In the genomic region with DNA sequence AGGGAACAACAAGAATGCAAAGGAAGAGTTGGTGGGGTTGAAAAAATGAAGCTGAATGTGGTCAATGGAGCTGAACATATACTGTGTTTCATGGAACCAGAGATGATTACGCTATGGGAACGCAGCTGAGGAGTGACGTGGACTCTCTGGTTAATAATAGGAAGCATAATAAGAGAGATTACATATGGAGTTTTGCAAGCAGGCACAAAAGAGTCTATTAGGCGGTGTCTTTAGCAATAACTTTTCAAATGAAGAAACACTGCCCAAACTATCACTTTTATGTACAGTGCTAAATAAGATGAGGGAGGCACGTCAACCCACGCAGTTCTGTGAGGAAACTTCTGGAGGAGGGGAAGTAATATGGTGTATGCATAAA, we compare ENCODE assay signal across 25 mouse cellular contexts.
DNase-seq lines count a peak whose midpoint lies in the region; ATAC-seq lines count a peak whose summit lies in the region.
"Had no signal": no experiment of that assay in that cellular context is flagged by ENCODE, and none has a peak within 500 bp of the region (broad histone marks: within the 10 kb centered on the region; RNA-seq: fewer than 3 reads in every experiment).

No protein-coding gene starts in this region.

- 91% methylated on average over 6 of the region's 6 CpGs for WGBS in intestine, embryonic 14.5 days
- WGBS in intestine, embryonic 15.5 days = 90% methylated on average over 6 of the region's 6 CpGs
- 80% methylated on average over 6 of the region's 6 CpGs for WGBS in liver, embryonic 12.5 days (ENCODE audit: insufficient replicate concordance)

- no peaks in the 10 kb centered on the region for H3K36me3 ChIP-seq in intestine, embryonic 14.5 days (ENCODE audit: control insufficient read depth, insufficient read depth, low read length)
- H3K36me3 ChIP-seq in intestine, embryonic 15.5 days = no peaks in the 10 kb centered on the region
- no peaks in the 10 kb centered on the region for H3K36me3 ChIP-seq in liver, embryonic 12.5 days
- H3K36me3 ChIP-seq: embryonic facial prominence, embryonic 10.5 days; forebrain, embryonic 12.5 days; limb, embryonic 15.5 days; liver, embryonic 15.5 days; midbrain, embryonic 15.5 days had no signal

- no peak overlapping the region for H3K27ac ChIP-seq in intestine, embryonic 14.5 days (ENCODE audit: low read depth)
- H3K27ac ChIP-seq in intestine, embryonic 15.5 days = no peak overlapping the region
- no peak overlapping the region for H3K27ac ChIP-seq in liver, embryonic 12.5 days
- H3K27ac ChIP-seq: embryonic facial prominence, embryonic 10.5 days; forebrain, embryonic 12.5 days; hindbrain, postnatal 0 days; left cerebral cortex, adult 2 months; limb, embryonic 15.5 days; liver, embryonic 15.5 days; midbrain, embryonic 15.5 days had no signal

- DNase-seq in intestine, embryonic 14.5 days (ENCODE audit: low spot score) = peak; percentile 18
- peak; percentile 52 for DNase-seq in lung, postnatal 36 days
- no peak for DNase-seq in lung, postnatal 10 days
- no peak for DNase-seq in layer of hippocampus, postnatal 10 days (ENCODE audit: low spot score in 2 of 2)
- DNase-seq: cerebellum, adult 9-10 months; kidney, adult 11 months; layer of hippocampus, adult 9-11 months; left cerebral cortex, postnatal 4 days; right cerebral cortex, adult 18-20 months; right cerebral cortex, postnatal 4 days; thymus, postnatal 25 days had no signal

- no peaks in the 10 kb centered on the region for H3K9me3 ChIP-seq in intestine, embryonic 14.5 days (ENCODE audit: control insufficient read depth, low read length)
- no peaks in the 10 kb centered on the region for H3K9me3 ChIP-seq in intestine, embryonic 15.5 days
- no peaks in the 10 kb centered on the region for H3K9me3 ChIP-seq in liver, embryonic 12.5 days (replicated peaks)
- H3K9me3 ChIP-seq: embryonic facial prominence, embryonic 10.5 days; forebrain, embryonic 12.5 days; limb, embryonic 15.5 days; liver, embryonic 15.5 days; megakaryocyte, embryonic 14.5 days; midbrain, embryonic 15.5 days had no signal

- no peaks in the 10 kb centered on the region for H3K27me3 ChIP-seq in intestine, embryonic 14.5 days (replicated peaks; ENCODE audit: control insufficient read depth, insufficient read depth, low read length)
- H3K27me3 ChIP-seq in intestine, embryonic 15.5 days (replicated peaks) = no peaks in the 10 kb centered on the region
- no peaks in the 10 kb centered on the region; the same call in 1 of the 2 replicates for H3K27me3 ChIP-seq in liver, embryonic 12.5 days (replicated peaks)
- H3K27me3 ChIP-seq: forebrain, embryonic 12.5 days; limb, embryonic 15.5 days; liver, embryonic 15.5 days; megakaryocyte, embryonic 14.5 days; midbrain, embryonic 15.5 days; Patski had no signal

- H3K4me1 ChIP-seq in intestine, embryonic 14.5 days (replicated peaks; ENCODE audit: control insufficient read depth, insufficient read depth, low read length) = no peaks in the 10 kb centered on the region
- H3K4me1 ChIP-seq in intestine, embryonic 15.5 days (replicated peaks) = no peaks in the 10 kb centered on the region
- H3K4me1 ChIP-seq in liver, embryonic 12.5 days = peaks cover 22% of the 10 kb centered on the region
- H3K4me1 ChIP-seq: embryonic facial prominence, embryonic 10.5 days; forebrain, embryonic 12.5 days; limb, embryonic 15.5 days; midbrain, embryonic 15.5 days had no signal

- H3K9ac ChIP-seq in intestine, embryonic 14.5 days (ENCODE audit: low read length) = no peak overlapping the region
- H3K9ac ChIP-seq in intestine, embryonic 15.5 days = no peak overlapping the region
- no peak overlapping the region for H3K9ac ChIP-seq in liver, embryonic 12.5 days
- H3K9ac ChIP-seq: forebrain, embryonic 12.5 days; limb, embryonic 15.5 days; liver, embryonic 15.5 days; midbrain, embryonic 15.5 days had no signal

- H3K4me2 ChIP-seq in intestine, embryonic 14.5 days (ENCODE audit: low read length) = no peak overlapping the region
- H3K4me2 ChIP-seq in intestine, embryonic 15.5 days (replicated peaks) = no peak overlapping the region
- H3K4me2 ChIP-seq in liver, embryonic 12.5 days = no peak overlapping the region
- H3K4me2 ChIP-seq: forebrain, embryonic 12.5 days; heart, embryonic 11.5 days; limb, embryonic 15.5 days; liver, embryonic 15.5 days; midbrain, embryonic 15.5 days had no signal

- ATAC-seq in intestine, embryonic 14.5 days (replicated peaks; ENCODE audit: low FRiP score, low TSS enrichment, low read depth) = no peak
- ATAC-seq in intestine, embryonic 15.5 days = no peak
- ATAC-seq in granulocyte monocyte progenitor cell, adult 5-6 weeks (replicated peaks; ENCODE audit: poor library complexity, severe bottlenecking) = peak; percentile 96
- ATAC-seq in neutrophil, adult 5-6 weeks (ENCODE audit: extremely low read depth, insufficient number of reproducible peaks, low FRiP score, poor library complexity, severe bottlenecking) = peak; percentile 26; the same call in 1 of the 2 replicates
- ATAC-seq in liver, embryonic 12.5 days = no peak
- ATAC-seq: hindbrain, postnatal 0 days; midbrain, embryonic 15.5 days had no signal

- H3K4me3 ChIP-seq in intestine, embryonic 14.5 days (ENCODE audit: low read depth, low read length) = no peak overlapping the region
- H3K4me3 ChIP-seq in intestine, embryonic 15.5 days (replicated peaks) = no peak overlapping the region
- H3K4me3 ChIP-seq in liver, embryonic 12.5 days = no peak overlapping the region
- H3K4me3 ChIP-seq: embryonic facial prominence, embryonic 10.5 days; forebrain, embryonic 12.5 days; left cerebral cortex, adult 2 months; limb, embryonic 15.5 days; liver, embryonic 15.5 days; midbrain, embryonic 15.5 days had no signal

Comparison
In these comparisons a context has a peak if more than half of its experiments do, and no peak if none do; other contexts are left out.
1. DNase-seq: peak in intestine, embryonic 14.5 days (single experiment) and lung, postnatal 36 days (single experiment); none in lung, postnatal 10 days (single experiment) and layer of hippocampus, postnatal 10 days (0 of 2).
2. ATAC-seq: peak in granulocyte monocyte progenitor cell, adult 5-6 weeks (single experiment) and neutrophil, adult 5-6 weeks (single experiment); none in intestine, embryonic 14.5 days (single experiment), intestine, embryonic 15.5 days (single experiment) and liver, embryonic 12.5 days (single experiment).